Mouse (Mus musculus): ENCODE measurements around the gene Mdm1. TPM values are rescaled to one million over a fixed set of nuclear protein-coding genes. Genes with fewer than 3 reads are reported as not detected.

Mdm1 gene
- not detected in 2 replicates for polyA plus RNA-seq (2012; ENCODE audit: insufficient read depth, insufficient read length, low replicate concordance, missing spikeins)

DNA sequence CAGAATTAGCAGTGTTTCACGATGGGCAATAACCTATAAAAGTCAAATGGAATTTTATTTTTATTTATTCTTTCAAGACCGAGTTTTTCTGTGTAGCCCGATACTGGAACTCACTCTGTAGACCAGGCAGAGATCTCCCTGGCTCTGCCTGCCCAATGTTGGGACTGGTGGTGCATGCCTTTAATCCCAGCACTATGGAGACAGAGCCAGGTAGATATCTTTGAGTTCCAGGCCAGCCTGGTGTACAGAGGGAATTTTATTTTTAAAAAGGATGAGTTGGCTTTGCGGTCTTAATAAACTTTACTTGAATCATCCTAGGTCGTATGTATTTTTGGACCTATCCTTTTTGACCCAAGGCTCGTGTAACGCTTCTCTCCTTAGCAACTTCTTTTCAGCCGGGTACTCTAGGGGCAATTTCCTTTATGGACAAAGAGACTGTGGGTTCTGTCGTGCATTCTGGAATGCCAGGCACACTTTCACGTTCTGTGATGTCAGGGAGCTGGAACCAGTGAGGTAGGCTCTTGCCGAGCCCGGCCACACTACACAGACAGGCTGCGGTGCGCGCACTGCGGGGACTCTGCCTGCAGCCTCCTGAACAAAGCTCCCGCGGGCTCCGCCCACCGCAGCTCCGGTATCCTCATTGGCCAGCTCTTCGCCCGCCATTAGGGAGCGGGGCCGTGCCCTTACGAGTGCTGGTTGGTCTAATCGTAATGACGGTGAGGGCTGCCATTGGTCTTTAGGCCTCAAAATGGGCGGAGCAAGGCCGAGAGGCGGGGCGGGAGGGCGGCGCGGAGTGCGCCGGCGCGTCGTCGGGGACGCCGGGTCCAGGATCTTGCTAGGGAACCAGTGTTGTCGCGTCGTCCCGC is at the start of gene Mdm1:
TSS of gene Mdm1 (plus strand) at position 794 of the 866 bp plus-strand sequence.
- no peak within 1 kb of the TSS for H3K27ac ChIP-seq (ENCODE audit: insufficient read depth, low read depth, low read length)
- no peaks in the 10 kb centered on the region for H3K4me1 ChIP-seq (ENCODE audit: control insufficient read depth, insufficient read depth, low read length)
- WGBS: 4% methylated on average over 47 of the region's 47 CpGs

DNA sequence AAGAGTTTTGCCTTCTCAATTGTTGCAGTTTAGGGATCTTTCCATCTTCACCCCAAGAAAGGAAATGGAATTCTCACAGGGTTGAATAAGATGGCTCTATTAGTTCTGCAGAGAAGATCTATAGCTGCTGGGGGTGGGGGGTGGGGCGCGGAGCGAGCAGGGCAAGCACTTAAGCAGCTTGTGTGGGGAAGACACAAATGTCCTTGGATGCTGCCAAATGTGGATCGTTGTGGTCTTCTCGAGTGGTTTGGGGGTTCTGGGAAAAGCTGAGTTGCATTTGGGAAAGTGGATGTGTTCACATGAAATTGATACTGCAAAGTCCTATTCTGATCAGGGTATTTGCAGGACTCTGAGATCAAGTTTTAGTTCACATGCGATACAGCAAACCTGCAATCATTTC is 48.9 kb upstream of the Mdm1 start:
- Histone ChIP-seq H3K4me3 (ENCODE audit: insufficient read depth, low read depth, low read length) (no peak overlapping the region), H3K4me1 (ENCODE audit: control insufficient read depth, insufficient read depth, low read length) (peaks cover 8% of the 10 kb centered on the region), H3K27ac (ENCODE audit: insufficient read depth, low read depth, low read length) (no peak overlapping the region)
- WGBS: 84% methylated on average over 6 of the region's 6 CpGs
- TF ChIP-seq POLR2A (IDR thresholded peaks at IDR 0.05; ENCODE audit: insufficient read depth, low read depth, low read length) (no peak), CTCF (IDR thresholded peaks at IDR 0.05; ENCODE audit: insufficient read depth, low read depth, low read length) (no peak)

More for the DNA sequence above, at the start of gene Mdm1:
- peak within 1 kb of the TSS; percentile 68 for H3K4me3 ChIP-seq (ENCODE audit: insufficient read depth, low read depth, low read length)
- 0 out of 2 replicates have a peak, but pooled peaks have one; percentile 37 for TF ChIP-seq POLR2A (IDR thresholded peaks at IDR 0.05; ENCODE audit: insufficient read depth, low read depth, low read length)
- no peak for TF ChIP-seq CTCF (IDR thresholded peaks at IDR 0.05; ENCODE audit: insufficient read depth, low read depth, low read length)

DNA sequence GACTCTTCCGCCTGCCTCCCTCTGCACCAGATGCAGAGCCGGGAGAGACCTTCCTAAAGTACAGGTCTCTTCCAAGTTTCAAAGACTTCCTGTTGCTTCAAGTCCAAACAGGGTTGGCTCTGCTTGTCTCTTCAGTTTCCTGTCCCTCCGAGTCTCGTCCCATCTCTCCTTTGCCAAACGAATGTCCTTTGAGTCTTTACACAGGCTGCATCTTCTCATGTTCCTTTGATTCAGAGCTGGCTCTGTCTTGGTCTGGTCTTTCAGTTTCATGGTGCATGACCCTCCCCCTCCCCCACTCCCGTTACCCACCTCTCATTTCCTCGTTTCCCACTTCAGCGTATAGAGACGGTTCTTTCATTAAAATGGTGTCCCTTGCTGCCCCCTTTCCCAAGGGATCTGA is 47.9 kb upstream of the Mdm1 start:
- no peak overlapping the region for H3K4me3 ChIP-seq (ENCODE audit: insufficient read depth, low read depth, low read length)
- WGBS: 71% methylated on average over 9 of the region's 9 CpGs
- H3K27ac ChIP-seq (ENCODE audit: insufficient read depth, low read depth, low read length): no peak overlapping the region
- H3K4me1 ChIP-seq (ENCODE audit: control insufficient read depth, insufficient read depth, low read length): peaks cover 7% of the 10 kb centered on the region; the same call in 1 of the 2 replicates
- TF ChIP-seq CTCF (IDR thresholded peaks at IDR 0.05; ENCODE audit: insufficient read depth, low read depth, low read length) (no peak), POLR2A (IDR thresholded peaks at IDR 0.05; ENCODE audit: insufficient read depth, low read depth, low read length) (no peak)

DNA sequence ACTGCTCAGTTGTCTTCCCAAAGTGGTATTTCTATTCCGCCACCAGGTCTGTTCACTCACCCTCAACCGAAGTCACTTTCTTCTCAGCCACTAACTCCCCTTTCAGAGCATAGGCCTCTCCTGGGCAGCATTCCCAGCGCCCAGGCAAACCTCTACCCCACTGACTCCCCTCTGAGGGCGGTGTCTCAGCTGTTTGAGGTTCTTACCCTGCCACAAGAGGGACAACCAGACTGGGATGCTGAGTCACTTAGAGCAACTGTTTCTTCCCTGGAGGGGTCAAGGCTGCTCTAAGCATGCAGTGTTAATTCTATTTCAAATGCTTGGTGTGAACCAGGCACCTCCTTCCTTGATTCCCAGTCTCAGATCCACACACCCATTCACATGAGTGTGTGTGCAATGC is 46.8 kb upstream of the Mdm1 start:
- TF ChIP-seq CTCF (IDR thresholded peaks at IDR 0.05; ENCODE audit: insufficient read depth, low read depth, low read length) (no peak), POLR2A (IDR thresholded peaks at IDR 0.05; ENCODE audit: insufficient read depth, low read depth, low read length) (no peak)
- 93% methylated on average over 4 of the region's 4 CpGs for WGBS
- no peak overlapping the region for H3K27ac ChIP-seq (ENCODE audit: insufficient read depth, low read depth, low read length)
- H3K4me3 ChIP-seq (ENCODE audit: insufficient read depth, low read depth, low read length): no peak overlapping the region
- H3K4me1 ChIP-seq (ENCODE audit: control insufficient read depth, insufficient read depth, low read length): peaks cover 7% of the 10 kb centered on the region; the same call in 1 of the 2 replicates

DNA sequence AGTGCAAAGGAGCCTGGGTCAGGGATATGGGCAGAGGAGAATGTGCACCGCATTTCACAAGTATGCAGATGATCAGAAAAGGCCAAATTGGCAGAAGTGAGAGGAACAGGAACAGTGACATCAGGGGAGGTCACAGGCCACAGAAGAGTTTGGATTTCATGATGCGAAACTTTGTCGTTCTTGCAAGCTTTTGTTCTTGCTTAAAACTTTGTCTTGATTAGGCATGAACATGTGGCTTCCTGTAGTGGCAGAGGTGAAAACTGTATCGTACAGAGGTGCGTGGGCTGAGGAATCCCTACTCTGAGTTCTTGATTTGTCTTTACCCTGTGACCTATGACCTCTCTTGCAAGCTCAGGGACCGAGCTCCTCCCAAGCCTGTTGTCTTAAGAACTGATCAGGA is 45.4 kb upstream of the Mdm1 start:
- no peak overlapping the region for H3K4me3 ChIP-seq (ENCODE audit: insufficient read depth, low read depth, low read length)
- H3K4me1 ChIP-seq (ENCODE audit: control insufficient read depth, insufficient read depth, low read length): peaks cover 7% of the 10 kb centered on the region; the same call in 1 of the 2 replicates
- H3K27ac ChIP-seq (ENCODE audit: insufficient read depth, low read depth, low read length): no peak overlapping the region
- TF ChIP-seq POLR2A (IDR thresholded peaks at IDR 0.05; ENCODE audit: insufficient read depth, low read depth, low read length) (no peak), CTCF (IDR thresholded peaks at IDR 0.05; ENCODE audit: insufficient read depth, low read depth, low read length) (no peak)
- 94% methylated on average over 6 of the region's 6 CpGs for WGBS

DNA sequence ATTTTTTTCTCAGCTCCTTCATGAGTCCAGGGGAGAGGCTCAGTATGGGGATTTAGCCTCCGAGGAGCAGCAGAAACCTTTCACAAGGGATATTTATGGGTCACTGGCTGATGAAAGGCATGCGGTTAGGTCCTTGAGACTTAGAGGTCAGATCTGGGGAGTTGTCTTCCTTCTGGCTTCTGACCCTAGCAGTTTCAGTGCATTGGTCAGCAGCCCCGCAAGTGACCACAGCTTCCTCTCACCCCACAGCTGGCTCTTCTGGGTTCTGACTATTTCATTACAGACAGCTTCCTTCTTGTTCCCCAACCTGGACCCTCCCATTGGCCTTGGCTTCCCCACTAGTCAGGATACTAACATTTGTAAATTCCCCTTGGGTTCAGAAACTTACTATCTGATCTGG is 43.7 kb upstream of the Mdm1 start:
- 87% methylated on average over 3 of the region's 3 CpGs for WGBS
- Histone ChIP-seq H3K27ac (ENCODE audit: insufficient read depth, low read depth, low read length) (no peak overlapping the region), H3K4me3 (ENCODE audit: insufficient read depth, low read depth, low read length) (no peak overlapping the region), H3K4me1 (ENCODE audit: control insufficient read depth, insufficient read depth, low read length) (no peaks in the 10 kb centered on the region)
- TF ChIP-seq CTCF (IDR thresholded peaks at IDR 0.05; ENCODE audit: insufficient read depth, low read depth, low read length): no peak
- TF ChIP-seq POLR2A (IDR thresholded peaks at IDR 0.05; ENCODE audit: insufficient read depth, low read depth, low read length): no peak

DNA sequence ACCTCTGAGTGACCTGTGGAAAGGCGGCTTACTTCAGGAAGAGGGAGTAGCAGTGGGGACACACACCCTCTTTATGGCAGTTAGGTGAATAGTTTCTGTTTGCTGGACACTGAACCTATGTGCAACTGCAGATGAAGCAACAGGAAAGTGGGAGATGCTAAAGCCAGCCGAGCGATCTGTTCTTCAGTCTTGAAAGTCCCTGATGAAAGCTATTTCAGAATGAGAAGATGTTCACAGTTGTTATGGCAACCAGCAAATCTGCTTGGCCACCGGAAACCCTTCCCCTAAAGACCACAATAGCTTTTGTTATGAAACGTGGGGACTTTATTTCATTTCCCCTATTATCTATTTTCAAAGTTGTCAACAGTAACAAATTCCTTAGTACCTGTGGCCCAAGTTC is 41.0 kb upstream of the Mdm1 start:
- no peak overlapping the region for H3K27ac ChIP-seq (ENCODE audit: insufficient read depth, low read depth, low read length)
- TF ChIP-seq POLR2A (IDR thresholded peaks at IDR 0.05; ENCODE audit: insufficient read depth, low read depth, low read length): no peak
- H3K4me1 ChIP-seq (ENCODE audit: control insufficient read depth, insufficient read depth, low read length): peaks cover 3% of the 10 kb centered on the region
- no peak overlapping the region for H3K4me3 ChIP-seq (ENCODE audit: insufficient read depth, low read depth, low read length)
- 45% methylated on average over 5 of the region's 5 CpGs for WGBS

DNA sequence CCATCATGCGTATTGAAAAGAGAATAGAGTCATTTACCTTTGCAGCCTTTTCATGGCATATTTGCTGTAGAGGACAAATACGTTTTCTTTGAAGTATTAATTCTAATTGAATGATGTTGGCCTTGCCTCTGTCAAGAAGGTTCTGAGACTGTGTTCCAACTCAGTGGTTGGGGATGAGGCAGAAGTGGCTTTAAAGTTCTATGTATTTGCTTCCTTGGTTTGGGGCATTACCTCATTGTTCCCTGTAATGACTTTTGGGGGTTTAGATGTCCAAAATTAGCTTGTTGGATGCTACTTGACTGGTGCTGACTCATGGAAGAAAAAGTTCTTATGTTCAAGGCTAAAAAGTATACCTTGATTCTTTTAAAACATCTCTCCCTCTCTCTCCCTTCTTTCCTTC is 40.6 kb upstream of the Mdm1 start:
- Histone ChIP-seq H3K27ac (ENCODE audit: insufficient read depth, low read depth, low read length) (no peak overlapping the region), H3K4me1 (ENCODE audit: control insufficient read depth, insufficient read depth, low read length) (peaks cover 3% of the 10 kb centered on the region), H3K4me3 (ENCODE audit: insufficient read depth, low read depth, low read length) (no peak overlapping the region)
- TF ChIP-seq POLR2A (IDR thresholded peaks at IDR 0.05; ENCODE audit: insufficient read depth, low read depth, low read length) (no peak), CTCF (IDR thresholded peaks at IDR 0.05; ENCODE audit: insufficient read depth, low read depth, low read length) (no peak)
- WGBS: 71% methylated on average over 2 of the region's 2 CpGs

DNA sequence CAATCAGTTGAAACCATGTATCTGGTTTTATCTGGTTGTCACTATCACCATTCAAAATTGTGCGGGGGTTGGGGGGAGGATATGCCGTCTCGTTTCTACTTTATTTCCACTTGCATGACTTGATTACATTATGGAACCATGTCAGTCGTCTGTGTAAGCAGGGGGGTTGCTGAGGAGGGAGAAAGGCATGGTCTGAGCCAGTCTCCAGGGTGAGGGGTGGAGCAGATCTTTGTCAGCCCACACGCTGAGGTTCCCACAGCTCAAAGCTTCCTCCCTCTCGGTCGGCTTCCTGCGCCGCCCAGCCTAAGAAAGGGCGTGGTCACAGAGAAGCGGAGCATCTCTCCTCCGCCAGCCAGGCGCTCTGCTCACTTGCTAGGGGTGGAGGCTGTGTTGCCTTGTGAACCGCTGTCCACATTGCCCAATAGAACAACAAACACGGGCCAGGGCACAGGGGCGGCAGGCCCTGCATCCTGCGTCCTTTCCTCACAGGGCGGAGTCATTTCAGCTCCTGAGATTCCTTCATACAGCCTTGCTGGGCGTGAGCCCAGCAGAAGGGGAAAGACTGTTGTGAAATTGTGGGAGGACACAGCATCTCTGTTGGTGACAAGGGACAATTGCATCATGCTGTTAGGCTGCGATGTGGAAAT is 38.5 kb upstream of the Mdm1 start:
- TF ChIP-seq CTCF (IDR thresholded peaks at IDR 0.05; ENCODE audit: insufficient read depth, low read depth, low read length): no peak
- TF ChIP-seq POLR2A (IDR thresholded peaks at IDR 0.05; ENCODE audit: insufficient read depth, low read depth, low read length): 0 out of 2 replicates have a peak, but pooled peaks have one; percentile 33
- under 1% methylated on average over 20 of the region's 20 CpGs for WGBS
- peak overlapping the region; percentile 86 for H3K27ac ChIP-seq (ENCODE audit: insufficient read depth, low read depth, low read length)
- peak overlapping the region; percentile 53 for H3K4me3 ChIP-seq (ENCODE audit: insufficient read depth, low read depth, low read length)
- H3K4me1 ChIP-seq (ENCODE audit: control insufficient read depth, insufficient read depth, low read length): peaks cover 3% of the 10 kb centered on the region
